19 mouse cellular contexts compared by ENCODE assay signal in the genomic region with DNA sequence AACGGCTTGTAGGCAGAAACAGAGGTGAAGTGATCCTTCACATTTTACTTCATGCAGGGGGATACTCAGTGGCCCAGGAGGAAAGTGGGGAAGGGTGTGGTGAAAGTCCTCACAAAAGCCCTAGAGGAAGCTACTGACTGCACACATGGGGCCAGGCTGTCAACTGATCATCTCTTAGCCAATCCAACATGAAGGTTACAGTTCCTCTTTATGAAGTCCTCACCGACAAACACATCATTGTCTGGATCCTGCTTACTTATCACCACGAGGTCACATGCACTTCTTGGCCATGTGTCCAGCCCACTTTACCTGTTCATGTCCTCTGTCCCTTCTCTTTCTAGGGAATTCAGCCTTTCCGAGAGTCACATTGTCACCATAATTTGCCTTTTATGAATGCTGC. TPM values are rescaled to one million over a fixed set of nuclear protein-coding genes. Genes with fewer than 3 reads are reported as not detected.
DNase-seq lines count a peak whose midpoint lies in the region; ATAC-seq lines count a peak whose summit lies in the region.
"Had no signal": no experiment of that assay in that cellular context is flagged by ENCODE, and none has a peak within 500 bp of the region (broad histone marks: within the 10 kb centered on the region; RNA-seq: fewer than 3 reads in every experiment).

No protein-coding gene starts in this region.

- peak; percentile 16 for DNase-seq in testis, postnatal 10 days (ENCODE audit: low spot score)
- no peak for DNase-seq in testis, postnatal 14 days (ENCODE audit: low spot score)
- no peak for DNase-seq in gastrocnemius, postnatal 25 days
- DNase-seq in left cerebral cortex, adult 9 months (ENCODE audit: low spot score in 2 of 2), result no peak
- no peak for DNase-seq in adrenal gland, postnatal 14 days
- DNase-seq: adrenal gland, adult 2 months; adrenal gland, postnatal 25 days; cerebellum, adult 18-20 months; cerebellum, adult 9-10 months; cerebellum, postnatal 25 days; embryo, embryonic 11 days; gastrocnemius, postnatal 10 days; heart, adult 2 months had no signal

- ATAC-seq in common myeloid progenitor, adult 5-6 weeks (replicated peaks; ENCODE audit: low read depth, poor library complexity, severe bottlenecking), result peak; percentile 93
- ATAC-seq in megakaryocyte, adult 5-6 weeks (ENCODE audit: poor library complexity, severe bottlenecking), result peak; percentile 99
- 0 out of 2 replicates have a peak, but pooled peaks have one; percentile 51 for ATAC-seq in neutrophil, adult 5-6 weeks (ENCODE audit: extremely low read depth, insufficient number of reproducible peaks, low FRiP score, poor library complexity, severe bottlenecking)
- ATAC-seq: forebrain, embryonic 15.5 days; hindbrain, embryonic 16.5 days; intestine, embryonic 15.5 days had no signal

RNA-seq across cellular contexts. Expression of a gene that starts 22.3 kb away (rescaled TPM):
- 32.3 and 36.6 TPM in 2 replicates for total RNA-seq in common myeloid progenitor, adult 5-6 weeks (2017)
- total RNA-seq in megakaryocyte, adult 5-6 weeks (2015), result 25.7 and 28.7 TPM in 2 replicates
- 22.5 and 25.2 TPM in 2 replicates for total RNA-seq in megakaryocyte, adult 5-6 weeks (2017)
- total RNA-seq in neutrophil, adult 5-6 weeks (2017), result 71.3 and 77.3 TPM in 2 replicates
- total RNA-seq in gastrocnemius, postnatal 25 days (2021), result 10 to 100 TPM; 16.2 to 16.3 TPM
- 26.1 and 30.6 TPM in 2 replicates for total RNA-seq in adrenal gland, postnatal 14 days (2021)
